Mouse (Mus musculus) kidney, embryonic 16.5 days (tissue): ENCODE measurements around the gene Olfr750. TPM values are rescaled to one million over a fixed set of nuclear protein-coding genes. Genes with fewer than 3 reads are reported as not detected.

Experiments used
- ATAC-seq: fragments of 200-750 bp; cut with Nextera tagmentation; 2 replicates; pipeline ENCODE4 v1.8.0; 2017; ENCODE audit warnings: moderate TSS enrichment; ENCODE audit not compliant: low FRiP score, low TSS enrichment
- H3K27ac ChIP-seq: fragments of 300-500 bp; sonication (generic); 2 replicates; pipeline ENCODE4 v1.5.1; 2014; ENCODE audit warnings: low read length
- H3K27me3 ChIP-seq: fragments of 300-500 bp; sonication (generic); 2 replicates; pipeline ENCODE4 v1.6.1; 2014; ENCODE audit warnings: low read length, control low read depth, mixed read lengths; ENCODE audit not compliant: insufficient read depth
- H3K36me3 ChIP-seq: fragments of 300-500 bp; sonication (generic); 2 replicates; pipeline ENCODE4 v1.6.1; 2014; ENCODE audit warnings: low read length, control low read depth, mixed read lengths; ENCODE audit not compliant: insufficient read depth
- H3K4me1 ChIP-seq: fragments of 300-500 bp; sonication (generic); 2 replicates; pipeline ENCODE4 v1.6.1; 2014; ENCODE audit warnings: low read length, control low read depth, mixed read lengths; ENCODE audit not compliant: insufficient read depth
- H3K4me2 ChIP-seq: fragments of 300-500 bp; sonication (generic); replicated peaks from 2 replicates; pipeline ENCODE4 v1.6.1; 2014; ENCODE audit warnings: low read depth, low read length
- H3K4me3 ChIP-seq: fragments of 300-500 bp; sonication (generic); 2 replicates; pipeline ENCODE4 v1.5.1; 2014; ENCODE audit warnings: mild to moderate bottlenecking, low read length
- H3K9ac ChIP-seq: fragments of 300-500 bp; sonication (generic); replicated peaks from 2 replicates; pipeline ENCODE4 v1.6.1; 2014; ENCODE audit warnings: low read length
- H3K9me3 ChIP-seq: fragments of 300-500 bp; sonication (generic); 2 replicates; pipeline ENCODE4 v1.6.1; 2016; ENCODE audit warnings: low read length, control low read depth
- WGBS: fragments of 180-500 bp; shearing (Covaris S2); extraction: QIAGEN DNeasy Blood & Tissue Kit; methylation state at CpG from one replicate; pipeline ENCODE4 v1.1.7; 2014; 5-methylcytosine and 5-hydroxymethylcytosine counted together
- polyA plus RNA-seq: library from polyadenylated mRNA; unstranded; fragments of >200 nt; fragmentation: Nextera tagmentation; extraction: Ambion mirVana; gene quantifications from 2 replicates; pipeline ENCODE4 v1.2.1, GENCODE M21; 2015

Olfr750 gene
- polyA plus RNA-seq, 1 experiment from 2014 or later = not detected

- H3K27me3 ChIP-seq = no peaks in the 10 kb centered on the region
- ATAC-seq = no peak
These were observed 15.4 kb upstream of the Olfr750 start for GRCm38 (mm10) chr14:51089674-51090076.

GRCm38 (mm10) chr14:51088970-51089673 is 14.9 kb upstream of the Olfr750 start:
- H3K9ac ChIP-seq = peak overlapping the region; percentile 79
- no peaks in the 10 kb centered on the region for H3K9me3 ChIP-seq
- peak overlapping the region; percentile 89 for H3K4me3 ChIP-seq
- WGBS = 0% methylated on average over 34 of the region's 34 CpGs
- peaks cover 8% of the 10 kb centered on the region for H3K4me1 ChIP-seq
- H3K4me2 ChIP-seq = peak overlapping the region; percentile 80
- H3K36me3 ChIP-seq = no peaks in the 10 kb centered on the region
- H3K27me3 ChIP-seq = 0 out of 2 replicates have a peak, but pooled peaks cover 3% of the 10 kb centered on the region
- peak; percentile 95 for ATAC-seq
- H3K27ac ChIP-seq = peak overlapping the region; percentile 93

More at GRCm38 (mm10) chr14:51089674-51090076, 15.4 kb upstream of the Olfr750 start:
- Histone ChIP-seq H3K4me2 (peak overlapping the region; percentile 80), H3K4me1 (peaks cover 8% of the 10 kb centered on the region), H3K9me3 (no peaks in the 10 kb centered on the region), H3K27ac (peak overlapping the region; percentile 93), H3K4me3 (peak overlapping the region; percentile 89), H3K9ac (peak overlapping the region; percentile 70), H3K36me3 (no peaks in the 10 kb centered on the region)
- WGBS = under 1% methylated on average over 15 of the region's 15 CpGs

GRCm38 (mm10) chr14:51088166-51088969 is 14.1 kb upstream of the Olfr750 start:
- ATAC-seq = peak; percentile 37
- Histone ChIP-seq H3K27ac (peak overlapping the region; percentile 93), H3K9ac (peak overlapping the region; percentile 79), H3K4me1 (peaks cover 12% of the 10 kb centered on the region), H3K4me3 (peak overlapping the region; percentile 89), H3K4me2 (peak overlapping the region; percentile 80), H3K36me3 (no peaks in the 10 kb centered on the region), H3K9me3 (no peaks in the 10 kb centered on the region), H3K27me3 (0 out of 2 replicates have a peak, but pooled peaks cover 3% of the 10 kb centered on the region)
- under 1% methylated on average over 23 of the region's 23 CpGs for WGBS

GRCm38 (mm10) chr14:51087762-51088161 is 13.5 kb upstream of the Olfr750 start:
- Histone ChIP-seq H3K4me3 (peak overlapping the region; percentile 89), H3K4me2 (peak overlapping the region; percentile 80), H3K9ac (no peak overlapping the region), H3K27me3 (0 out of 2 replicates have a peak, but pooled peaks cover 3% of the 10 kb centered on the region), H3K4me1 (peaks cover 15% of the 10 kb centered on the region), H3K36me3 (no peaks in the 10 kb centered on the region), H3K27ac (no peak overlapping the region; the same call in 1 of the 2 replicates), H3K9me3 (no peaks in the 10 kb centered on the region)
- WGBS = 11% methylated on average over 9 of the region's 9 CpGs
- no peak for ATAC-seq

GRCm38 (mm10) chr14:51085911-51086310 is 11.7 kb upstream of the Olfr750 start:
- peaks cover 10% of the 10 kb centered on the region; the same call in 1 of the 2 replicates for H3K4me1 ChIP-seq

GRCm38 (mm10) chr14:51085086-51085485 is 10.9 kb upstream of the Olfr750 start:
- Histone ChIP-seq H3K4me1 (peaks cover 10% of the 10 kb centered on the region; the same call in 1 of the 2 replicates), H3K4me2 (no peak overlapping the region), H3K9me3 (no peaks in the 10 kb centered on the region), H3K4me3 (no peak overlapping the region), H3K27ac (no peak overlapping the region), H3K36me3 (no peaks in the 10 kb centered on the region), H3K27me3 (peaks cover 10% of the 10 kb centered on the region), H3K9ac (no peak overlapping the region)
- WGBS = 64% methylated on average over 2 of the region's 2 CpGs
- no peak for ATAC-seq

More at GRCm38 (mm10) chr14:51085911-51086310, 11.7 kb upstream of the Olfr750 start:
- no peaks in the 10 kb centered on the region for H3K36me3 ChIP-seq
- H3K9ac ChIP-seq = no peak overlapping the region
- no peaks in the 10 kb centered on the region for H3K9me3 ChIP-seq
- H3K4me2 ChIP-seq = no peak overlapping the region
- 70% methylated on average over 4 of the region's 4 CpGs for WGBS
- H3K27ac ChIP-seq = no peak overlapping the region
- no peak for ATAC-seq
- H3K4me3 ChIP-seq = no peak overlapping the region
- peaks cover 6% of the 10 kb centered on the region for H3K27me3 ChIP-seq

GRCm38 (mm10) chr14:51083805-51084204 is 9.6 kb upstream of the Olfr750 start:
- peaks cover 10% of the 10 kb centered on the region; the same call in 1 of the 2 replicates for H3K4me1 ChIP-seq
- H3K4me2 ChIP-seq = peak overlapping the region; percentile 83
- H3K9me3 ChIP-seq = no peaks in the 10 kb centered on the region
- ATAC-seq = no peak
- H3K27ac ChIP-seq = no peak overlapping the region
- no peak overlapping the region for H3K9ac ChIP-seq
- H3K27me3 ChIP-seq = peaks cover 11% of the 10 kb centered on the region
- WGBS = 17% methylated on average over 7 of the region's 7 CpGs
- H3K4me3 ChIP-seq = peak overlapping the region; percentile 67
- no peaks in the 10 kb centered on the region for H3K36me3 ChIP-seq

GRCm38 (mm10) chr14:51082599-51083581 is 8.7 kb upstream of the Olfr750 start:
- peak; percentile 86 for ATAC-seq
- Histone ChIP-seq H3K36me3 (no peaks in the 10 kb centered on the region), H3K4me1 (peaks cover 7% of the 10 kb centered on the region; the same call in 1 of the 2 replicates), H3K27me3 (peaks cover 11% of the 10 kb centered on the region), H3K9ac (peak overlapping the region; percentile 67), H3K4me2 (peak overlapping the region; percentile 83), H3K27ac (no peak overlapping the region), H3K4me3 (peak overlapping the region; percentile 67), H3K9me3 (no peaks in the 10 kb centered on the region)
- WGBS = 3% methylated on average over 40 of the region's 40 CpGs

GRCm38 (mm10) chr14:51081035-51081434 is 6.8 kb upstream of the Olfr750 start:
- H3K9ac ChIP-seq = no peak overlapping the region
- H3K27me3 ChIP-seq = peaks cover 11% of the 10 kb centered on the region
- no peak overlapping the region for H3K4me3 ChIP-seq
- no peak for ATAC-seq
- peaks cover 7% of the 10 kb centered on the region; the same call in 1 of the 2 replicates for H3K4me1 ChIP-seq
- H3K9me3 ChIP-seq = no peaks in the 10 kb centered on the region
- no peak overlapping the region for H3K27ac ChIP-seq
- H3K36me3 ChIP-seq = no peaks in the 10 kb centered on the region
- WGBS = 93% methylated on average over 2 of the region's 2 CpGs
- no peak overlapping the region for H3K4me2 ChIP-seq
